In the genomic region with DNA sequence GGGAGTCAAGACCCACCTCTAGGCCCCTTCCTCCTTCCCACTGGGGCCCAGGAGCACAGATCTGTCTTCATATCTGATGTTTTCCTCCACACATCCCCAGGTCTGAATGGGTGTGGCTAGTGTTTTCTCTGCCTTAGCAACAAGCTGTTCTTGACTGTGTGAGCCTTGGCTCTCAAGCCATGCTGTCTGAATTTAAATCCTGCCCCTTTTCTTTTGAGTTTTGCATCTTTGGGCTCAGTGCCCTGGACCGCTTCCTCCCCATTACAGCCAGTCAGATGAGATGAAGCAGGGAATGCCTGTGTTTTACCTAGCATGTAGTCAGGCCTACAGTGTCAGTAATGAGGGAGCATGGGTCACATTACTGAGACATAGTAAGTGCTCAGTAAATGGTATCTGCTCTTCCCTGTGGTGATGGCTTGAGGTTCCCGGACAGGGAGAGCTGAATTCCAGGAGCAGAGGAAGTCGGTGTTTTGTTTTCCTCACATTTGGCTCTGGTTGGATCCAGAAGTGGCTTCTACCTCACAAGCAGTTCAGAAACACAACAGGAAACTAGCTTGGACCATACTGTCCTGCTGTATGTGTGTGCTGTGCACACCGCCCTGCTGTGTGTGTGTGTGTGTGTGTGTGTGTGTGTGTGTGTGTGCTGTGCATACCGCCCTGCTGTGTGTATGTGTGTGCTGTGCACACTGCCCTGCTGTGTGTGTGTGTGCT, we compare ENCODE assay signal across 10 mouse cellular contexts. TPM values are rescaled to one million over a fixed set of nuclear protein-coding genes. Genes with fewer than 3 reads are reported as not detected.
DNase-seq lines count a peak whose midpoint lies in the region; ATAC-seq and TF ChIP-seq lines count a peak whose summit lies in the region.
"Had no signal": no experiment of that assay in that cellular context is flagged by ENCODE, and none has a peak within 500 bp of the region (broad histone marks: within the 10 kb centered on the region; RNA-seq: fewer than 3 reads in every experiment).

No protein-coding gene starts in this region.

- TF ChIP-seq POLR2A in cerebellum, adult 2 months (IDR thresholded peaks at IDR 0.05; ENCODE audit: borderline replicate concordance, insufficient read depth, low read length), result no peak
- no peak for TF ChIP-seq POLR2A in lung, adult 2 months (IDR thresholded peaks at IDR 0.05; ENCODE audit: borderline replicate concordance, extremely low read depth, low read depth, low read length)
- no peak for TF ChIP-seq POLR2A in small intestine, adult 2 months (IDR thresholded peaks at IDR 0.05; ENCODE audit: low read depth, low read length)

- no peak overlapping the region for H3K4me2 ChIP-seq in lung, embryonic 15.5 days
- no peak overlapping the region for H3K4me2 ChIP-seq in intestine, postnatal 0 days (replicated peaks; ENCODE audit: low read depth)

- TF ChIP-seq CTCF in cerebellum, adult 2 months (IDR thresholded peaks at IDR 0.05; ENCODE audit: borderline replicate concordance, insufficient read depth, low read depth, low read length), result no peak
- TF ChIP-seq CTCF in lung, adult 2 months (IDR thresholded peaks at IDR 0.05; ENCODE audit: insufficient read depth, low read length), result no peak
- no peak for TF ChIP-seq CTCF in intestine, postnatal 0 days (IDR thresholded peaks at IDR 0.05; ENCODE audit: low read depth)
- TF ChIP-seq CTCF in small intestine, adult 2 months (IDR thresholded peaks at IDR 0.05; ENCODE audit: extremely low read depth, insufficient read length, insufficient replicate concordance, low read depth, low read length), result no peak

- ATAC-seq in lung, embryonic 15.5 days (ENCODE audit: borderline replicate concordance, extremely low read depth, low FRiP score, low TSS enrichment), result no peak
- no peak for ATAC-seq in intestine, postnatal 0 days

- no peak overlapping the region for H3K9ac ChIP-seq in lung, embryonic 15.5 days
- no peak overlapping the region for H3K9ac ChIP-seq in intestine, postnatal 0 days (ENCODE audit: low read depth, low read length)

- H3K27ac ChIP-seq in cerebellum, adult 2 months (ENCODE audit: insufficient read depth, low read length), result peak overlapping the region; percentile 30; the same call in 1 of the 2 replicates
- peak overlapping the region; percentile 53; the same call in 1 of the 2 replicates for H3K27ac ChIP-seq in lung, embryonic 15.5 days
- H3K27ac ChIP-seq in intestine, postnatal 0 days (ENCODE audit: low read depth, low read length), result peak overlapping the region; percentile 3
- H3K27ac ChIP-seq in small intestine, adult 2 months (ENCODE audit: insufficient read depth, low read depth, low read length), result peak overlapping the region; percentile 67

- H3K36me3 ChIP-seq in lung, embryonic 15.5 days, result no peaks in the 10 kb centered on the region
- H3K36me3 ChIP-seq in intestine, postnatal 0 days (ENCODE audit: control insufficient read depth, insufficient read depth), result peaks cover 14% of the 10 kb centered on the region; the same call in 1 of the 2 replicates
- peaks cover 10% of the 10 kb centered on the region for H3K36me3 ChIP-seq in small intestine, adult 2 months (ENCODE audit: control insufficient read depth, insufficient read depth, low read length)

- no peaks in the 10 kb centered on the region for H3K27me3 ChIP-seq in cerebellum, adult 2 months (ENCODE audit: control insufficient read depth, insufficient read depth, low read length)
- H3K27me3 ChIP-seq in lung, embryonic 15.5 days, result no peaks in the 10 kb centered on the region
- H3K27me3 ChIP-seq in intestine, postnatal 0 days (replicated peaks; ENCODE audit: control insufficient read depth, insufficient read depth, low read length), result no peaks in the 10 kb centered on the region
- no peaks in the 10 kb centered on the region for H3K27me3 ChIP-seq in small intestine, adult 2 months (ENCODE audit: control insufficient read depth, insufficient read depth, low read length)

- WGBS in cerebellum, adult 2 months, result 61% methylated on average over 5 of the region's 5 CpGs
- 53% methylated on average over 4 of the region's 5 CpGs for WGBS in lung, embryonic 15.5 days
- WGBS in lung, adult 2 months, result 23% methylated on average over 5 of the region's 5 CpGs
- 55% methylated on average over 5 of the region's 5 CpGs for WGBS in intestine, postnatal 0 days
- WGBS in small intestine, adult 2 months, result 73% methylated on average over 5 of the region's 5 CpGs

- DNase-seq in cerebellum, adult 2 months, result no peak
- DNase-seq in cerebellum, postnatal 14 days, result no peak
- DNase-seq in lung, adult 2 months, result no peak
- DNase-seq in adrenal gland, adult (ENCODE audit: inconsistent age in 2 of 2, low spot score in 1 of 2), result no peak
- no peak for DNase-seq in retina, postnatal 1 day
- DNase-seq: cerebellum, adult 9-10 months; kidney, postnatal 36 days had no signal

- H3K4me1 ChIP-seq in cerebellum, adult 2 months (ENCODE audit: control insufficient read depth, insufficient read depth, low read length), result peaks cover 48% of the 10 kb centered on the region
- H3K4me1 ChIP-seq in lung, embryonic 15.5 days, result peaks cover 85% of the 10 kb centered on the region
- peaks cover 57% of the 10 kb centered on the region for H3K4me1 ChIP-seq in lung, adult 2 months (ENCODE audit: control insufficient read depth, insufficient read depth, low read length)
- H3K4me1 ChIP-seq in intestine, postnatal 0 days (replicated peaks; ENCODE audit: control insufficient read depth, insufficient read depth, low read length), result peaks cover 41% of the 10 kb centered on the region
- peaks cover 54% of the 10 kb centered on the region for H3K4me1 ChIP-seq in small intestine, adult 2 months (ENCODE audit: control insufficient read depth, insufficient read depth, insufficient read length, low read length)

- H3K4me3 ChIP-seq in cerebellum, adult 2 months (replicated peaks; ENCODE audit: insufficient read depth, low read depth, low read length), result no peak overlapping the region
- no peak overlapping the region for H3K4me3 ChIP-seq in lung, embryonic 15.5 days
- H3K4me3 ChIP-seq in lung, adult 2 months (replicated peaks; ENCODE audit: extremely low read depth, low read depth, low read length), result no peak overlapping the region
- H3K4me3 ChIP-seq in intestine, postnatal 0 days (ENCODE audit: low read depth, low read length), result no peak overlapping the region
- no peak overlapping the region for H3K4me3 ChIP-seq in small intestine, adult 2 months (ENCODE audit: low read depth, low read length)

- H3K9me3 ChIP-seq in lung, embryonic 15.5 days, result no peaks in the 10 kb centered on the region
- no peaks in the 10 kb centered on the region for H3K9me3 ChIP-seq in intestine, postnatal 0 days (ENCODE audit: control insufficient read depth)

RNA-seq across cellular contexts. Expression of a gene that starts 16.6 kb away (rescaled TPM):
- 199 and 220 TPM in 2 replicates for polyA plus RNA-seq in cerebellum, adult 2 months (2012; rRNA removed)
- 454 and 467 TPM in 2 replicates for polyA plus RNA-seq in lung, embryonic 15.5 days (2015; fragmentation: Nextera tagmentation; extraction: Ambion mirVana)
- 152 and 172 TPM in 2 replicates for polyA plus RNA-seq in lung, adult 2 months (2012; rRNA removed)
- 299 and 306 TPM in 2 replicates for polyA plus RNA-seq in intestine, postnatal 0 days (2015; fragmentation: Nextera tagmentation; extraction: Ambion mirVana)
- polyA plus RNA-seq in small intestine, adult 2 months (2012; rRNA removed), result 159 and 390 TPM in 2 replicates

Comparison
In these comparisons a context has a peak if more than half of its experiments do, and no peak if none do; other contexts are left out.
1. H3K27ac ChIP-seq: peak in every context shown above with its lines; median percentile 67 in small intestine, adult 2 months; 53 in lung, embryonic 15.5 days; 30 in cerebellum, adult 2 months; 3 in intestine, postnatal 0 days.